Mouse (Mus musculus): ENCODE data around the gene Padi2.

The Padi2 gene

GRCm38 (mm10) chr4:140919974-140920836, 14.1 kb downstream of the Padi2 start:
- DNase-seq (ENCODE audit: low read depth, low spot score) = no peak

GRCm38 (mm10) chr4:140922508-140922907, 16.4 kb downstream of the Padi2 start:
- DNase-seq (ENCODE audit: low read depth, low spot score) = no peak

GRCm38 (mm10) chr4:140925648-140926047, 19.5 kb downstream of the Padi2 start:
- DNase-seq (ENCODE audit: low read depth, low spot score) = no peak

- no peak for DNase-seq (ENCODE audit: low read depth, low spot score)
Measured at GRCm38 (mm10) chr4:140928349-140928748, 22.2 kb downstream of the Padi2 start.

GRCm38 (mm10) chr4:140929745-140930144, 23.6 kb downstream of the Padi2 start:
- DNase-seq (ENCODE audit: low read depth, low spot score) = no peak

GRCm38 (mm10) chr4:140930900-140931470, 24.8 kb downstream of the Padi2 start:
- peak; percentile 33 for DNase-seq (ENCODE audit: low read depth, low spot score)

GRCm38 (mm10) chr4:140935643-140936042, 29.5 kb downstream of the Padi2 start:
- DNase-seq (ENCODE audit: low read depth, low spot score) = no peak

- no peak for DNase-seq (ENCODE audit: low read depth, low spot score)
Measured at GRCm38 (mm10) chr4:140944356-140944755, 38.2 kb downstream of the Padi2 start.

- DNase-seq (ENCODE audit: low read depth, low spot score) = no peak
Measured at GRCm38 (mm10) chr4:140944961-140945442, 38.9 kb downstream of the Padi2 start.

- DNase-seq (ENCODE audit: low read depth, low spot score) = no peak
Measured at GRCm38 (mm10) chr4:140945571-140945970, 39.4 kb downstream of the Padi2 start.

GRCm38 (mm10) chr4:140946048-140946447, 39.9 kb downstream of the Padi2 start:
- no peak for DNase-seq (ENCODE audit: low read depth, low spot score)

GRCm38 (mm10) chr4:140946580-140947205, 40.5 kb downstream of the Padi2 start:
- DNase-seq (ENCODE audit: low read depth, low spot score) = peak; percentile 91

- no peak for DNase-seq (ENCODE audit: low read depth, low spot score)
Measured at GRCm38 (mm10) chr4:140947487-140948440, 41.6 kb downstream of the Padi2 start.

- no peak for DNase-seq (ENCODE audit: low read depth, low spot score)
Measured at GRCm38 (mm10) chr4:140948481-140948880, 42.3 kb downstream of the Padi2 start.

GRCm38 (mm10) chr4:140949052-140949451, 42.9 kb downstream of the Padi2 start:
- DNase-seq (ENCODE audit: low read depth, low spot score) = no peak

GRCm38 (mm10) chr4:140949616-140950015, 43.5 kb downstream of the Padi2 start:
- DNase-seq (ENCODE audit: low read depth, low spot score) = no peak

GRCm38 (mm10) chr4:140950574-140950973, 44.4 kb downstream of the Padi2 start:
- no peak for DNase-seq (ENCODE audit: low read depth, low spot score)

GRCm38 (mm10) chr4:140951861-140952641, 45.9 kb downstream of the Padi2 start:
- DNase-seq (ENCODE audit: low read depth, low spot score) = no peak

- DNase-seq (ENCODE audit: low read depth, low spot score) = no peak
Measured at GRCm38 (mm10) chr4:140957131-140957702, 51.1 kb downstream of the Padi2 start.

- DNase-seq (ENCODE audit: low read depth, low spot score) = peak; percentile 80
Measured at GRCm38 (mm10) chr4:140957725-140958124, 51.6 kb downstream of the Padi2 start.

Measured in ZHBTc4 (cell line).